Mouse (Mus musculus) heart, adult 18-20 months (tissue): ENCODE data around the gene Crhr2. TPM values are rescaled to one million over a fixed set of nuclear protein-coding genes. Genes with fewer than 3 reads are reported as not detected.
A peak's percentile ranks its signal among the peaks of the same experiment; 100 is the strongest.

Experiments used
- DNase-seq, 2 experiments: peaks; one replicate each; pipeline ENCODE4 v3.0.0; 2021 to 2022; ENCODE audit warnings: mixed read lengths in 1 of 2
- long read RNA-seq, 2 experiments: library from polyadenylated mRNA; stranded (forward); transcript quantifications; one replicate each; pipeline ENCODE4 v2.0.0; 2021
- total RNA-seq, 2 experiments: library from RNA; stranded (reverse); gene quantifications; 2 replicates each; pipeline ENCODE4 v1.2.3; 2021

Gene Crhr2
- total RNA-seq: 10 to 100 TPM; 19.9 to 20.1 TPM
- long read RNA-seq, experiment 1, transcript Crhr2-208 (13 exons, 2,041 nt): major isoform, 17 of 28 reads
- long read RNA-seq, experiment 1, partial matches to known transcripts: 2 of 28 reads
- long read RNA-seq, experiment 1, other reads (novel, unspliced or antisense): 4 of 28 reads
- long read RNA-seq, experiment 2, transcript Crhr2-208 (13 exons, 2,041 nt): major isoform, 9 of 14 reads
- long read RNA-seq, experiment 2, partial matches to known transcripts: 0 of 14 reads
- long read RNA-seq, experiment 2, other reads (novel, unspliced or antisense): 2 of 14 reads

GRCm38 (mm10) chr6:55132794-55133193 lies at the start of gene Crhr2:
Gene Crhr2, minus strand, starts transcription at chr6:55133016.
- peak; percentile 53 to 62 for DNase-seq

- peak; percentile 47 to 68 for DNase-seq
These were observed 46.7 kb upstream of the Crhr2 start for GRCm38 (mm10) chr6:55179560-55179959.

- DNase-seq: no peak
These were observed 44.4 kb upstream of the Crhr2 start for GRCm38 (mm10) chr6:55177060-55177732.

GRCm38 (mm10) chr6:55175892-55176291 lies 43.1 kb upstream of the Crhr2 start:
- peak in 1 of 2 experiments; percentile 38 for DNase-seq

DNA sequence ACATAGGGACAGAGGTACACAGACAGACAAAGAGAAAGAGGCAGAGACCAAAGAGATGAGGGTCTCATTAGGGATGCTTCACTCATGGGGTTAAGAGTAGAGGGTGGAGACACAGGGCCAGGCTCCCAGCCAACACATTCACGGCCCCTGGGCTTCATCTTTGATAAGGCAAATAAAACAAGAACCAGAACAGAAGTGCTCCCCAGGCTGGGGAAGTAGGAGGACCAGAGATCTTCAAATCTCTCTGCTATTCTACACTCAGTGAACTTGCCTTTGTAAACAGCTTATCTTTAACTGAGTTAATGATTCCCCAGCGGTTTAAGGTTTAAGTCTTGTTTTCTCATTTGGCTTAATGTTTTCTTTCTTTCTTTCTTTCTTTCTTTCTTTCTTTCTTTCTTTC lies 42.6 kb upstream of the Crhr2 start:
- DNase-seq: peak; percentile 41 to 43

DNA sequence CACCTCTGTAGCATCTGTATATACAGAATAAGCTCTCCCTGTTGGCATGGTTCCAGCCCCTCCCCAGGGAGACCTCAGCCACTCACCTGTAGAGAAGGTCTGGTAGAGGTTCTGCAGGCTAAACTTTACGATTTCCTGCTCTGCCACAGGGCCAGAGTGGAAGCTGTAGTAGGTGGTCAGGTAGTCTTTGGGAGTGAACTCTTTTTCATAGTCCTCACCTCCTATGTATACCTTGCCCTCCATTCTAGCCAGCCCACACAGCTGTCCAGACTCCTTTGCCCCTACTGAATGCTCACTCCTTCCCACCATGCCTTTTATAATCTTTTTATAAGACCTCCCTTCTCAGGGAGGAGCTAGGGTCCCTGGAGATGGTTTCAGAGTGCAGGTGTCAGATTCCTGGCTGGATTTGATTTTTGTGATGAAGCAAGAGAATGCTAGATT lies 41.9 kb upstream of the Crhr2 start, which contains the start of gene Inmt:
Gene Inmt, minus strand, starts transcription at position 303 of the 441 bp plus-strand sequence.
- peak; percentile 37 to 44 for DNase-seq

DNA sequence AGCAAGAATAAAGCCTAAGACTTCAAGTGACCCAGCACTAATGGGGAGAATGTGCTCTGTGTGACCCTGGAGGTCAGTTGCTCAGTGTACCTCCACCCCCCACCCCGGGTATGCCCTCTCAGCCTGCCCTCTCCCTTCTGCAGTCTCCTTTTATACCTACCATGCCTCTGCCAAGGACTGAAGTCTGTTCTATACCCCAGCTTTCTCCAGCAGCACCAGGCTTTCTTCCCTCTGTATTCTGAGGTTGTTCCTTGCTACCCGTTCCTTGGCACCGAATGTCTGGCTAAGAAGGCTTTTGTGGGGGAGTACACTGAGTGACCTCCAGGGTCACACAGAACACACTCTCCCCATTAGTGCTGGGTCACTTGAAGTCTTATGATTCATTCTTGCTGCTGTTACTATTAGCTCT lies 41.1 kb upstream of the Crhr2 start:
- no peak for DNase-seq

- no peak for DNase-seq
These were observed 40.4 kb upstream of the Crhr2 start for GRCm38 (mm10) chr6:55173171-55173570.

DNA sequence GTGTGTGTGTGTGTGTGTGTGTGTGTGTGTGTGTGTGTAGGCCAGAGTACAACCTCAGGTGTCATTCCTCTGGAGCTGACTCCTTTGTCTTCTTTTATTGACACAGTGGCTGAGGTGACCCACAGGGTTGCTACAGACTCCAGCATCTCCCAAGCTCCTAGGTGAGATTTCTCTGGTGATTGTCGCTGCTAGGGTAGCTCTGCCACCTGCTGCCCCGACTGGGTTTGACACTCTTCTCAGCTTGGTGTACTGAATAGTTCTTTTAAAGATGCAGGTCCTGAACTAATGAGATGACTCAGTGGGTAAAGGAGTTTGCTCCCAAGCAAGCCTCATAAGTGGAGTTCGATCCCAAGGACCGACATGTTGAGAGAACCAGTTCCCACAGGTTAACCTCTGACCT lies 38.8 kb upstream of the Crhr2 start:
- no peak for DNase-seq

GRCm38 (mm10) chr6:55169818-55170217 lies 37.0 kb upstream of the Crhr2 start:
- DNase-seq: no peak

DNA sequence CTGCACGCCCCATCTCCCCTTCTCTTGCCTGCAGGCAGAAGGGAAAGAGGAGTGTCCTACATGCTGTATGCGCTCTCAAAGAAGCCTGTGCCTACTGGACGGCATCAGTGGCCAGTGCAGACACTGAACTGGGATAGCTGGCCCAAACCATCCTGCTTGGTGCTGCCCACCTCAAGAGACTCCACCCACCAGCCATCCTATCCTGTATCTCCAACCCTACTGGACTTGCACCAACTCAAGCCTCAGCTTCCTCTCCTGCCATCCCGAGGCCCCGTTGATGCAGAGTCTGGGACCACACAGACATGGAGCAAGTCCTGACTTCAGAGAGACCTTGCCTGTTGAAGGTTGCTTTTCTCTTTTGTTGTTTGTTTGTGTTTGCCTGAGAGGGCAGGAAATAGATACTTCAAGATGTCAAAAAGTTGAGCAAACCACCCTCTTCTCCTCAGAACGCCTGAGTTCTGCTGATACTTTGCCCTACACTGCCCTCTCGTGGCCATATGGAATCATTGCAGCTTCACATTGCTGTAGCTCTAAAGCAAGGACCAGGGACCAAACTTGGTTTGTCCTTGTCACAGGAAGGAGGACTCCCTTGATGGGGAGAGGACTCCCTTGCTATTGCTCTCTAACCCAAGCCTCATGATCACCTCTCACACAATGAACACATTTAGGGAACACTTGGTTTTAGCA lies 34.1 kb upstream of the Crhr2 start:
- peak; percentile 77 to 88 for DNase-seq

- DNase-seq: no peak
These were observed 30.3 kb upstream of the Crhr2 start for GRCm38 (mm10) chr6:55163046-55163584.

DNA sequence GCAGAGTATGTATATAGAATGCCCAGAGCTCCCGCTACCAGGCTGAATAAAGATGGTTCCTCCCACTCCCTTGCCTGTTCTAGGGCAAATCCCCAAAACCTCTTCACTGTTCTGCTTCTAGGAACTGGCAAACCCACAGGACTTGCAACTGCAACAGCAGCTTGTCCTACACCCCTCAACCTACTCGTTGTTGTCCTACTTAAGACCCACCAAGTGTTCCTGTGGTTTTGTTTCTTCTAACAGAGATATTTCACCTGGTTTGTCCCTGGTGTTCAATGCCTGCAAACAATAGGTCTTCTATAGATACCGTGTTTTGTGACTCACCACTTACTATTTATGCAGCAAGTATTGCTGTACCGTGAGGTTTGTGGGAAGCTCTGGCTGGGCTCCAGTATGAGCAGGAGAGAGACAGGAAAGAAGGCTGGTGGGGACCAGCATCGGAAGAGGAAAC lies 28.5 kb upstream of the Crhr2 start:
- no peak for DNase-seq

- DNase-seq: no peak
These were observed 26.4 kb upstream of the Crhr2 start for GRCm38 (mm10) chr6:55159256-55159655.

GRCm38 (mm10) chr6:55152226-55152625 lies 19.4 kb upstream of the Crhr2 start:
- no peak for DNase-seq

- DNase-seq: no peak
These were observed 13.3 kb upstream of the Crhr2 start for GRCm38 (mm10) chr6:55146138-55146537.

GRCm38 (mm10) chr6:55145285-55145684 lies 12.5 kb upstream of the Crhr2 start:
- peak; percentile 38 to 70 for DNase-seq

DNA sequence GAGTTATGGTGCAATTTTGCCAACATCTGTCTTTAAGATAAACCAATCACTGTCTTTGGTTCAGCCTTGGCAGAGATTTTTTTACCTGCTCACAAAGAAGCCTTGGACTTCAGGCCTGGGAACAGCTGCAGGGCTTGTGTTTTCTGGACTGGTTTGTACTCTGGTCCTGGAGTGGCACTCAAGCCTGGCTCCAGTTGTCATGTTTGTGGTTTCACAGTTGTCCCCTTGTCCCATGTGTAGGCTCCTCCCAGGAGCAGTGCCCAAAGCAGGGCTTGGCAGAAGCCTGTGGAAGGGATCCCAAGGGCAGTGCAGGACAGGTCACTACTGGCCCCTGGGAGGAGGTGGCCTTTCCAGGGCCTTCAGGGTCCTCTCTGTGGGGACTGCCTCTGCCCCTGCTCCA lies 5.5 kb upstream of the Crhr2 start:
- DNase-seq: peak; percentile 49 to 62

DNA sequence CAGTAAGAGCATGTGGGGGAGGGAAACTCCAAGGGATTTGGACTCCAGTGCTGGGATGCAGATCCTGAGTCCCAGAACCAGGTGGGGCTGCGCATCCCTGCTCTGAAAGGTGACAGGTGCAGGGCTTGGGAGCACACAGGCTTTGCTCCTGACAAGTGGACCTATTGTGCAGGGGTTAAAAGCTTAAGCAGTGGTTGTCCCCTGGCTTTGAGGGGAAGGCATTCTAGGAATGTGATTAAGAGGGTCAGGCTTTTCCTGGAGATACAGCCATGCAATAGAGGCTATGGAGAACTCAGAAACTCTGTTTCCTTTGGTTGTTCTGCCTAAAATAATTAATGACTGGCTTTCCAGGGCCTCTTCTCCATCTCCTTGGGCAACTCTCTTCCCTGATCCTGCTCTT lies 609 bp upstream of the Crhr2 start:
- DNase-seq: no peak

- no peak for DNase-seq
These were observed 1.5 kb downstream of the Crhr2 start for GRCm38 (mm10) chr6:55131301-55131700.

GRCm38 (mm10) chr6:55130631-55131030 lies 2.2 kb downstream of the Crhr2 start:
- peak; percentile 24 to 47 for DNase-seq

DNA sequence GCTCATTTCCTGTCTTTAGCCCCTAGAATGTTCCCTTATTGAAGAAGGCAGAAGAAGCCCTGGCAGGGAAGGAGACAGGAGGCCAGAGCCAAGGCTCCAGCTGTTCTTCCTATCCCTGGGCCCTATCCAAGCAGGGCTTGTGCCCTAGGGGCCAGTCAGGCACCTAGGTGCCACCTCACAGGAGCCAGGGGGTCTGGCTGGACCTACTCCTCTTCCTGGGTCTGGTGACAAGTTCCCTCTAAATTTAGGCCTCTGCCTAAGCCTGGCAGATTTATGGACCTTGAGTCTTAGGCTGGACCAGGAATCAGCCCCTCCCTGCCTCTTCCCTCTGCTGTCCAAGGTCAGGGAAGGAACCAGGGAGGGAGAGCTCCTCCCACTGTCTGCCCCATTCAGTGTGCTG lies 4.4 kb downstream of the Crhr2 start:
- no peak for DNase-seq

- DNase-seq: no peak
These were observed 6.2 kb downstream of the Crhr2 start for GRCm38 (mm10) chr6:55126576-55126975.
